Mouse (Mus musculus): ENCODE data around the gene Utrn. TPM values are rescaled to one million over a fixed set of nuclear protein-coding genes. Genes with fewer than 3 reads are reported as not detected.

Utrn gene
- polyA plus RNA-seq, 2 experiments: 34.1 to 76.0 TPM

DNA sequence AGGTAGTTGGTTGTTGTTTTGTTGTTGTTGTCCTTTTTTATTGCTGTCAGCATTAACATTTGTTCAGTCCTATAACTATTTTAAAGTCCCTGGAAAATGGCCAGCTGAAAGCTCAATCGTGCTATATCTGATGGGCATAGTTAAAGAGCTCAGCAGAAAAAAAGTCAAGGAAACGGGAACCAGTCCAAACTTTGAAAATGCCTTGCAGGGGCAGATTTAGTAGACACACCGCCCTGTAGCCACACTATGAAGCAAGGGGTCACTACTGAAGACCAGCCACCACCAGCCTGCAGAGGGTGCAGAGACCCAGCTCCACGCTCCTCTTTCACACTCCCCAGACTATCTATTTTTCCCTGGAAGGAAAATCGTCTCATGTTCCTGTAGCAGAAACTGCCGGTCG lies 167.5 kb downstream of the Utrn start:
- no peak for DNase-seq (ENCODE audit: low spot score)
- Histone ChIP-seq H3K27ac (replicated peaks; ENCODE audit: low read depth, low read length) (no peak overlapping the region), H3K4me1 (ENCODE audit: control insufficient read depth, insufficient read depth, low read length) (peaks cover 13% of the 10 kb centered on the region; the same call in 1 of the 2 replicates), H3K27me3 (ENCODE audit: control insufficient read depth, insufficient read depth, low read length) (no peaks in the 10 kb centered on the region), H3K36me3 (ENCODE audit: control insufficient read depth, insufficient read depth, low read length) (peaks cover 8% of the 10 kb centered on the region), H3K9me3 (ENCODE audit: control insufficient read depth, low read length) (no peaks in the 10 kb centered on the region), H3K4me3 (replicated peaks; ENCODE audit: low read length) (no peak overlapping the region), H3K9ac (ENCODE audit: low read depth, low read length, severe bottlenecking) (no peak overlapping the region), H3K4me2 (replicated peaks; ENCODE audit: low read depth, low read length, severe bottlenecking) (no peak overlapping the region)
- WGBS: 59% methylated on average over 7 of the region's 7 CpGs
- no peak for TF ChIP-seq POLR2A (IDR thresholded peaks at IDR 0.05; ENCODE audit: borderline replicate concordance, extremely low read depth, insufficient read depth, insufficient read length)
- ATAC-seq (ENCODE audit: low FRiP score, low read depth): no peak

- H3K27me3 ChIP-seq (ENCODE audit: control insufficient read depth, insufficient read depth, low read length): no peaks in the 10 kb centered on the region
- H3K36me3 ChIP-seq (ENCODE audit: control insufficient read depth, insufficient read depth, low read length): peaks cover 13% of the 10 kb centered on the region
- H3K4me3 ChIP-seq (replicated peaks; ENCODE audit: low read length): no peak overlapping the region
- 85% methylated on average over 3 of the region's 3 CpGs for WGBS
- no peak overlapping the region for H3K27ac ChIP-seq (replicated peaks; ENCODE audit: low read depth, low read length)
- H3K9ac ChIP-seq (ENCODE audit: low read depth, low read length, severe bottlenecking): no peak overlapping the region
- H3K4me2 ChIP-seq (replicated peaks; ENCODE audit: low read depth, low read length, severe bottlenecking): no peak overlapping the region
- no peak for TF ChIP-seq POLR2A (IDR thresholded peaks at IDR 0.05; ENCODE audit: borderline replicate concordance, extremely low read depth, insufficient read depth, insufficient read length)
- no peak for DNase-seq (ENCODE audit: low spot score)
- ATAC-seq (ENCODE audit: low FRiP score, low read depth): no peak
- no peaks in the 10 kb centered on the region for H3K9me3 ChIP-seq (ENCODE audit: control insufficient read depth, low read length)
- H3K4me1 ChIP-seq (ENCODE audit: control insufficient read depth, insufficient read depth, low read length): peaks cover 13% of the 10 kb centered on the region; the same call in 1 of the 2 replicates
Observed at GRCm38 (mm10) chr10:12700576-12700975, 168.6 kb downstream of the Utrn start.

- DNase-seq (ENCODE audit: low spot score) (no peak), ATAC-seq (ENCODE audit: low FRiP score, low read depth) (no peak)
- WGBS: 93% methylated on average over 3 of the region's 3 CpGs
- Histone ChIP-seq H3K4me1 (ENCODE audit: control insufficient read depth, insufficient read depth, low read length) (0 out of 2 replicates have a peak, but pooled peaks cover 7% of the 10 kb centered on the region), H3K27ac (replicated peaks; ENCODE audit: low read depth, low read length) (no peak overlapping the region), H3K4me3 (replicated peaks; ENCODE audit: low read length) (no peak overlapping the region), H3K36me3 (ENCODE audit: control insufficient read depth, insufficient read depth, low read length) (peaks cover 17% of the 10 kb centered on the region), H3K9ac (ENCODE audit: low read depth, low read length, severe bottlenecking) (no peak overlapping the region), H3K9me3 (ENCODE audit: control insufficient read depth, low read length) (no peaks in the 10 kb centered on the region), H3K4me2 (replicated peaks; ENCODE audit: low read depth, low read length, severe bottlenecking) (no peak overlapping the region), H3K27me3 (ENCODE audit: control insufficient read depth, insufficient read depth, low read length) (no peaks in the 10 kb centered on the region)
- TF ChIP-seq POLR2A (IDR thresholded peaks at IDR 0.05; ENCODE audit: borderline replicate concordance, extremely low read depth, insufficient read depth, insufficient read length): no peak
Observed at GRCm38 (mm10) chr10:12697902-12698301, 171.3 kb downstream of the Utrn start.

GRCm38 (mm10) chr10:12696704-12697103 lies 172.5 kb downstream of the Utrn start:
- no peaks in the 10 kb centered on the region for H3K9me3 ChIP-seq (ENCODE audit: control insufficient read depth, low read length)
- 90% methylated on average over 6 of the region's 6 CpGs for WGBS
- TF ChIP-seq POLR2A (IDR thresholded peaks at IDR 0.05; ENCODE audit: borderline replicate concordance, extremely low read depth, insufficient read depth, insufficient read length): no peak
- H3K9ac ChIP-seq (ENCODE audit: low read depth, low read length, severe bottlenecking): no peak overlapping the region
- no peaks in the 10 kb centered on the region for H3K27me3 ChIP-seq (ENCODE audit: control insufficient read depth, insufficient read depth, low read length)
- ATAC-seq (ENCODE audit: low FRiP score, low read depth): no peak
- no peak overlapping the region for H3K27ac ChIP-seq (replicated peaks; ENCODE audit: low read depth, low read length)
- H3K4me1 ChIP-seq (ENCODE audit: control insufficient read depth, insufficient read depth, low read length): 0 out of 2 replicates have a peak, but pooled peaks cover 3% of the 10 kb centered on the region
- peaks cover 23% of the 10 kb centered on the region for H3K36me3 ChIP-seq (ENCODE audit: control insufficient read depth, insufficient read depth, low read length)
- H3K4me3 ChIP-seq (replicated peaks; ENCODE audit: low read length): no peak overlapping the region
- no peak overlapping the region for H3K4me2 ChIP-seq (replicated peaks; ENCODE audit: low read depth, low read length, severe bottlenecking)
- DNase-seq (ENCODE audit: low spot score): no peak

DNA sequence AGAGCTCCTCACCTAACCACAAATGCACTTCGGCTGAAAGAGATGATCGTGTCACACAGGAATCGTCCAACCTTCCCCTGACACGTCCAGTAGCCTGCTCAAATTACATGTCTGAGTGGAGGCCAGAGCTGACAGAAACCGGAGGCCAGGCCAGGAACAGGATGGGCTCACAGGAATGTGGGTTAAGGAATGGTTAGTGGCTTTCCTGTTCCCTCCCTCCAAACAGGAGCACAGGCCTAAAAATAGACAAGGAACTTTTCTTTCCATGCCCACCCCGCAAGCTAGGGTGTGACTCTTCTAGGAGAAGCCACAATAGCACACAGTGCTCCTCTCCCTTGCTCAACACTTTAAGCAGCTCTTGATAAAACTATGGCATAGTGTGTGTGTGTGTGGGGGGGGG lies 174.4 kb downstream of the Utrn start:
- WGBS: 11% methylated on average over 6 of the region's 6 CpGs
- Histone ChIP-seq H3K4me1 (ENCODE audit: control insufficient read depth, insufficient read depth, low read length) (no peaks in the 10 kb centered on the region), H3K9me3 (ENCODE audit: control insufficient read depth, low read length) (no peaks in the 10 kb centered on the region), H3K4me3 (replicated peaks; ENCODE audit: low read length) (no peak overlapping the region), H3K4me2 (replicated peaks; ENCODE audit: low read depth, low read length, severe bottlenecking) (no peak overlapping the region), H3K27me3 (ENCODE audit: control insufficient read depth, insufficient read depth, low read length) (no peaks in the 10 kb centered on the region), H3K27ac (replicated peaks; ENCODE audit: low read depth, low read length) (no peak overlapping the region), H3K36me3 (ENCODE audit: control insufficient read depth, insufficient read depth, low read length) (peaks cover 23% of the 10 kb centered on the region), H3K9ac (ENCODE audit: low read depth, low read length, severe bottlenecking) (no peak overlapping the region)
- no peak for TF ChIP-seq POLR2A (IDR thresholded peaks at IDR 0.05; ENCODE audit: borderline replicate concordance, extremely low read depth, insufficient read depth, insufficient read length)
- DNase-seq (ENCODE audit: low spot score): peak; percentile 49
- peak; percentile 72 for ATAC-seq (ENCODE audit: low FRiP score, low read depth)

DNA sequence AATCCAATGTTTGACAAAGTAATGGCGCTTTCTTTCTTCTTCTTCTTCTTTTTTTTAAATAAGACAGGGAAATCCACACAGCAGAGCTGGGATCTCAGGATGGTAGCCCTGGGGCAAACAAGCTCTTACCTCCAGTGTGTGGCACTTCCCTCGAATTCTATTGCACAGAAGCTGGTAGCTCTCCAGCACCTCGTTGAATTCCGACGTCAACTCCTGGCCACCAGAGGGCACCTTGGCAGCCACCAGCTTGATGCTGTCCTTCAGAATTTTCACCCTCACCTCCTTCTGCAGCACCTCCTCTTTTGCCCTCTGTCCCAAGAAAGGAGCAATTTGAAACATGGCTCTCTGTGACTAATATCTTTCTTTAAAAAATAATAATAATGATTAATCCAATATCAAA lies 178.6 kb downstream of the Utrn start:
- H3K36me3 ChIP-seq (ENCODE audit: control insufficient read depth, insufficient read depth, low read length): peaks cover 27% of the 10 kb centered on the region
- H3K9me3 ChIP-seq (ENCODE audit: control insufficient read depth, low read length): no peaks in the 10 kb centered on the region
- H3K4me3 ChIP-seq (replicated peaks; ENCODE audit: low read length): no peak overlapping the region
- DNase-seq (ENCODE audit: low spot score) (peak; percentile 68), ATAC-seq (ENCODE audit: low FRiP score, low read depth) (no peak)
- no peak for TF ChIP-seq POLR2A (IDR thresholded peaks at IDR 0.05; ENCODE audit: borderline replicate concordance, extremely low read depth, insufficient read depth, insufficient read length)
- WGBS: 21% methylated on average over 5 of the region's 5 CpGs
- H3K27me3 ChIP-seq (ENCODE audit: control insufficient read depth, insufficient read depth, low read length): no peaks in the 10 kb centered on the region
- no peak overlapping the region for H3K4me2 ChIP-seq (replicated peaks; ENCODE audit: low read depth, low read length, severe bottlenecking)
- no peak overlapping the region for H3K27ac ChIP-seq (replicated peaks; ENCODE audit: low read depth, low read length)
- H3K9ac ChIP-seq (ENCODE audit: low read depth, low read length, severe bottlenecking): no peak overlapping the region
- no peaks in the 10 kb centered on the region for H3K4me1 ChIP-seq (ENCODE audit: control insufficient read depth, insufficient read depth, low read length)

All from limb, embryonic 14.5 days (tissue).